Mouse (Mus musculus): ENCODE measurements around the gene Rpl10. TPM values are rescaled to one million over a fixed set of nuclear protein-coding genes. Genes with fewer than 3 reads are reported as not detected.

The Rpl10 gene
- polyA plus RNA-seq, 1 experiment from 2014 or later, result 642 TPM

GRCm38 (mm10) chrX:74282395-74283091 is 11.9 kb downstream of the Rpl10 start:
- no peaks in the 10 kb centered on the region for H3K36me3 ChIP-seq (ENCODE audit: poor library complexity, severe bottlenecking)
- H3K27me3 ChIP-seq, result no peaks in the 10 kb centered on the region
- peak overlapping the region; percentile 57 for H3K4me3 ChIP-seq
- peaks cover 17% of the 10 kb centered on the region for H3K4me1 ChIP-seq
- peak overlapping the region; percentile 82 for H3K9ac ChIP-seq
- 19% methylated on average over 39 of the region's 39 CpGs for WGBS
- ATAC-seq, result peak; percentile 89
- peak overlapping the region; percentile 72 for H3K4me2 ChIP-seq
- peak overlapping the region; percentile 78 for H3K27ac ChIP-seq
- no peaks in the 10 kb centered on the region for H3K9me3 ChIP-seq (replicated peaks)

DNA sequence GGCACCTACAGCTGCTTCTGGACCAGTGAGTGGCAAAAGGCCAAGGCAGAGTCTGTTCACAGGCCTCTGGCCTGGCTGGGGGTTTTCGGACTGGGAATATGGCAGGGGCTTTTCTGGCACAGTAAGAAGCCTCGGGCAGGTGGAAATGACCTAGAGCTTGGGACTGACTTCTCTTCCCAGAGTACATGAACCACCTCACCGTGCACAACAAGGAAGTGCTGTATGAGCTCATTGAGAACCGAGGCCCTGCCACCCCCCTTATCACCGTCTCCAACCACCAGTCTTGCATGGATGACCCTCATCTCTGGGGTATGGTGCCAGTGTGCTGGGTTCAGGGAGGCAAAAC is 12.5 kb downstream of the Rpl10 start:
- H3K36me3 ChIP-seq (ENCODE audit: poor library complexity, severe bottlenecking), result peaks cover 2% of the 10 kb centered on the region; the same call in 1 of the 2 replicates
- H3K27me3 ChIP-seq, result no peaks in the 10 kb centered on the region
- WGBS, result 33% methylated on average over 5 of the region's 5 CpGs
- H3K4me3 ChIP-seq, result peak overlapping the region; percentile 57
- no peaks in the 10 kb centered on the region for H3K9me3 ChIP-seq (replicated peaks)
- H3K4me1 ChIP-seq, result peaks cover 17% of the 10 kb centered on the region
- peak overlapping the region; percentile 72 for H3K4me2 ChIP-seq
- peak overlapping the region; percentile 78 for H3K27ac ChIP-seq
- ATAC-seq, result peak; percentile 20
- H3K9ac ChIP-seq, result peak overlapping the region; percentile 82

- Histone ChIP-seq H3K36me3 (ENCODE audit: poor library complexity, severe bottlenecking) (peaks cover 11% of the 10 kb centered on the region; the same call in 1 of the 2 replicates), H3K27me3 (no peaks in the 10 kb centered on the region), H3K27ac (no peak overlapping the region), H3K4me3 (no peak overlapping the region), H3K4me2 (no peak overlapping the region), H3K9ac (no peak overlapping the region), H3K9me3 (replicated peaks) (no peaks in the 10 kb centered on the region), H3K4me1 (peaks cover 8% of the 10 kb centered on the region; the same call in 1 of the 2 replicates)
- no peak for ATAC-seq
- WGBS, result 86% methylated on average over 4 of the region's 4 CpGs
These were observed 22.8 kb downstream of the Rpl10 start for GRCm38 (mm10) chrX:74293431-74293830.

GRCm38 (mm10) chrX:74296538-74297448 is 26.2 kb downstream of the Rpl10 start, which contains the start of gene Atp6ap1:
Gene Atp6ap1 (plus strand): TSS chrX:74297097.
- Histone ChIP-seq H3K4me2 (peak within 1 kb of the TSS; percentile 71), H3K27me3 (no peaks in the 10 kb centered on the region), H3K9me3 (replicated peaks) (no peaks in the 10 kb centered on the region), H3K4me1 (peaks cover 8% of the 10 kb centered on the region; the same call in 1 of the 2 replicates), H3K36me3 (ENCODE audit: poor library complexity, severe bottlenecking) (peaks cover 22% of the 10 kb centered on the region), H3K4me3 (peak within 1 kb of the TSS; percentile 65), H3K27ac (peak within 1 kb of the TSS; percentile 54), H3K9ac (peak within 1 kb of the TSS; percentile 81)
- peak; percentile 99 for ATAC-seq
- WGBS, result 16% methylated on average over 36 of the region's 37 CpGs

DNA sequence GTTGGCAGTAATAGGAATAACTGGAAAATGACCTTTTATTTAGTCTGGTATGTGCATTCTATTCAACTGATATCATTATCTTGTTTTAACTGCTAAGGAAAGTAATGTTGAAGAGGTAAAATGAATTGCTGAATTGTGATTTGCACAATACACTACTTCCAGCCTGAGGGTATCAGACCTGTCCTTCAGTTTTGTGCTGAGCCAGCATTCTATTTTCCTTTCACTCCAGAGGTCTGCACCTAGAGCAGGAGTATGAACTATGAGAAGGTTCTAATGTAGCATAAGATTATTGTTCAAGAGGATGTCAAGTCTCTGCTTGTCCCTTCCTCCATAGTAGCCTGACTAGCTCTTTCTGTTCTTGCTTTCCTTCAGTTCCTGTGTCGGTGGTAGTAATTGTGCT is 27.7 kb downstream of the Rpl10 start:
- H3K36me3 ChIP-seq (ENCODE audit: poor library complexity, severe bottlenecking), result peaks cover 34% of the 10 kb centered on the region
- no peak overlapping the region for H3K4me3 ChIP-seq
- no peaks in the 10 kb centered on the region for H3K27me3 ChIP-seq
- no peak overlapping the region for H3K4me2 ChIP-seq
- ATAC-seq, result no peak
- no peak overlapping the region for H3K9ac ChIP-seq
- no peaks in the 10 kb centered on the region for H3K9me3 ChIP-seq (replicated peaks)
- H3K27ac ChIP-seq, result no peak overlapping the region
- WGBS, result 86% methylated on average over 1 of the region's 1 CpGs
- H3K4me1 ChIP-seq, result peaks cover 8% of the 10 kb centered on the region; the same call in 1 of the 2 replicates

DNA sequence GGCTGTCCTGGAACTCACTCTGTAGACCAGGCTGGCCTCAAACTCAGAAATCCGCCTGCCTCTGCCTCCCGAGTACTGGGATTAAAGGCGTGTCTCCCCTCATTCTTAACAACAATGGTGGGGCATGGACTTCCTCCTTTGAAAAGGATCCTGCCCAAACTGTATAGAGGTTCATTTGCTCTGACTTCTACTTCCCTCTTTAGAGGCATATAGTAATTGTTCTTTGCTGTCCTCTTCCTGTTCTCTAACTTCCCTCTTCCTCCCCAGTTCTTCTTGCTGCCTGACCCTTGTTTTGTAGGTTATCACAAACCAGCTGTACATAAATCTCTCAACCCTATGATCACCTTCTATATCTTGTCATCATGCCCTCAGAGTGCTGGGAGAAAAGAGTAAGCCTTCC is 29.1 kb downstream of the Rpl10 start:
- no peaks in the 10 kb centered on the region for H3K27me3 ChIP-seq
- no peak for ATAC-seq
- no peaks in the 10 kb centered on the region for H3K9me3 ChIP-seq (replicated peaks)
- peaks cover 40% of the 10 kb centered on the region for H3K36me3 ChIP-seq (ENCODE audit: poor library complexity, severe bottlenecking)
- H3K4me1 ChIP-seq, result peaks cover 14% of the 10 kb centered on the region
- no peak overlapping the region for H3K4me3 ChIP-seq
- H3K9ac ChIP-seq, result no peak overlapping the region
- WGBS, result 88% methylated on average over 3 of the region's 3 CpGs
- no peak overlapping the region for H3K27ac ChIP-seq
- H3K4me2 ChIP-seq, result no peak overlapping the region

- peak within 1 kb of the TSS; percentile 78 for H3K9ac ChIP-seq
- no peaks in the 10 kb centered on the region for H3K9me3 ChIP-seq (replicated peaks)
- no peaks in the 10 kb centered on the region for H3K27me3 ChIP-seq
- WGBS, result 19% methylated on average over 39 of the region's 41 CpGs
- peaks cover 70% of the 10 kb centered on the region for H3K36me3 ChIP-seq (ENCODE audit: poor library complexity, severe bottlenecking)
- H3K4me2 ChIP-seq, result peak within 1 kb of the TSS; percentile 67
- peak within 1 kb of the TSS; percentile 65 for H3K4me3 ChIP-seq
- peaks cover 24% of the 10 kb centered on the region for H3K4me1 ChIP-seq
- peak; percentile 90 for ATAC-seq
- peak within 1 kb of the TSS; percentile 94 for H3K27ac ChIP-seq
These were observed 34.5 kb downstream of the Rpl10 start, which contains the start of gene Gdi1 for GRCm38 (mm10) chrX:74304867-74305700. Gene Gdi1 (plus strand): TSS chrX:74304998.

GRCm38 (mm10) chrX:74312540-74313464 is 42.2 kb downstream of the Rpl10 start, which contains the start of gene Fam50a:
Gene Fam50a (plus strand): TSS chrX:74313033.
- 22% methylated on average over 59 of the region's 59 CpGs for WGBS
- peaks cover 37% of the 10 kb centered on the region for H3K36me3 ChIP-seq (ENCODE audit: poor library complexity, severe bottlenecking)
- peak; percentile 97 for ATAC-seq
- peaks cover 20% of the 10 kb centered on the region for H3K4me1 ChIP-seq
- H3K27me3 ChIP-seq, result no peaks in the 10 kb centered on the region
- H3K4me2 ChIP-seq, result peak within 1 kb of the TSS; percentile 75
- H3K27ac ChIP-seq, result peak within 1 kb of the TSS; percentile 69
- peak within 1 kb of the TSS; percentile 74 for H3K9ac ChIP-seq
- no peaks in the 10 kb centered on the region for H3K9me3 ChIP-seq (replicated peaks)
- H3K4me3 ChIP-seq, result peak within 1 kb of the TSS; percentile 58
